Mouse (Mus musculus) brain, adult 10 weeks (tissue): ENCODE data around the gene Nat8. TPM values are rescaled to one million over a fixed set of nuclear protein-coding genes. Genes with fewer than 3 reads are reported as not detected.

Source experiments
- polyA plus RNA-seq: library from polyadenylated mRNA; stranded (reverse); fragments of 350-450 nt; fragmentation: Illumina TruSeq; extraction: RNeasy Lipid Tissue Mini Kit (QIAGEN cat#74804); gene quantifications from one replicate; pipeline ENCODE4 v1.2.3, GENCODE M21; 2015; ENCODE audit warnings: low read depth, low replicate concordance

Nat8 gene
- polyA plus RNA-seq, result 4.3 TPM

DNA sequence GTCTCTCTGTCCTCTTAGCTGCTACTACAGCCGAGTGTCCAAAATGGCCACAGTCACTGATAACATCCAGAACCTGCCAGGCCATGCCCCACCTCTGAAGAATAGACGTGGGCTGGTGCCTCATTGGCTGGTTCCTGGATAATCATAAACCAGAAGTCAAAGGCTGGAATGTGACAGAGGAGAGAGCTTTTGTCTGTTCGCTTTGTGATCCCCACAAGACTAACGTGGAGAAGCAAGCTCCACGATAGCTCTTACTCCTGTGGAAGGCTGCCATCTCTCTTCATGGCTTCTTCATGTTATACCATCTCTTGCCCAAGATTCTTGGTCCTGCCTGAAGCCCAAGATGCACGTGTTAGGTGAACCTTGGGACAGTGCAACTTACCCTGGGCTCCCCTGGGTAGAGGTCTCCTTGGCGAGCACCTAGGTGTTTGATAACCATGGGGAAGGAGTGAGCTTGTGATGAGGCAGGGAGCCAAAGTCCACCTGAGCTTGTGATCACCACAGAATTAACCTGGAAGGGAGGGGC lies at the start of gene Nat8:
TSS of gene Nat8 (minus strand) at position 287 of the 526 bp plus-strand sequence.

DNA sequence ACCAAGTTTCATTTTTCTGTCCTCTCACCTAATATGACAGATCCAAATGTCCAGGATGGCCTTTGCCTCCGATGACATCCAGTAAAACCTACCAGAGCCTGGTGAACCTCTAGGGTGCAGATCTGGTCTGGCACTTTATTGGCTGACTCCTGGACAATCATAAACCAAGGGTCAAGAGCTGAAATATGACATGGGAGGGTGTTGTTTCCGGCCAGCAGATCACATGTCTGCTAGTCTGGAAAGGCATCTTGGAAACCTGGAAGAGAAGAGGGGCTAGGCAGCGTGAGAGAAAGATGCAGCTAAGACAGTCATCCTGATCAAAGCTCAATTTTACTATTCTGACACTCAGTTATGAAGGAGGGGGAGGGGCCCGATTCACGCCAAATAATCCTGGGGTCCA lies 37.1 kb upstream of the Nat8 start, which contains the start of gene Nat8f2:
TSS of gene Nat8f2 (minus strand) at position 153 of the 400 bp plus-strand sequence.

DNA sequence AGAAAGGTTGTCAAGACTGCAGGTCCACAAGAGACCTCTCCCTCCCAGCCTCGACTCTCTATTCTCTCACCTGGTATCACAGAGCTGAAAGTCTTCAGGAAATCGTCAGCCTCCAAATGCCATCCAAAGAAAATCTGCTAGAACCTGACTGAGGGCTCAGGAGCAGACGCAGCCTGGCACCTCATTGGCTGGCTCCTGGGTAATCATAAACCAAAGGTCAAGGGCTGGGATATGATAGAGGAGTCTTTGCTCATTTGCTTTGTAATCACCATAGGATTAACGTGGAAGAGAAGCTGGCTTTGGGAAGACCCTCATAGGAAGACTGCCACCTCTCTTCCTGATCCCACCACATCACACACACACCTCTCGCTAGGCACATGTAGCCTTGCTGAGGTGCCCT lies 11.0 kb downstream of the Nat8 start, which contains the start of the genes Nat8f6 and Nat8f5:
TSS of gene Nat8f6 (minus strand) at position 118 of the 400 bp plus-strand sequence.
TSS of gene Nat8f5 (minus strand) at position 136 of the 400 bp plus-strand sequence.

Other genes with a start within 250 kb of the Nat8 start
- 3.9 TPM for gene Alms1, start 244.6 kb downstream of the Nat8 start, polyA plus RNA-seq
- 1.00 TPM for gene Nat8f7, start 118.9 kb downstream of the Nat8 start, polyA plus RNA-seq
- 11.6 TPM for gene Nat8f3, start 66.3 kb downstream of the Nat8 start, polyA plus RNA-seq
- gene Nat8f6, start 11.1 kb downstream of the Nat8 start, polyA plus RNA-seq, result 0.98 TPM
- gene Nat8f5, start 11.1 kb downstream of the Nat8 start, polyA plus RNA-seq, result 5.1 TPM
- 0.22 TPM for gene Nat8f2, start 37.1 kb upstream of the Nat8 start, polyA plus RNA-seq
- gene Nat8f4, start 72.8 kb upstream of the Nat8 start, polyA plus RNA-seq, result 12.3 TPM
- 133 TPM for gene Tprkb, start 79.8 kb upstream of the Nat8 start, polyA plus RNA-seq
- gene Nat8f1, start 83.6 kb upstream of the Nat8 start, polyA plus RNA-seq, result 41.6 TPM
- 62.3 TPM for gene Dusp11, start 129.6 kb upstream of the Nat8 start, polyA plus RNA-seq
- gene Figla, start 184.1 kb upstream of the Nat8 start, polyA plus RNA-seq, result not detected
- gene Add2, start 196.6 kb upstream of the Nat8 start, polyA plus RNA-seq, result 105 TPM